Mouse (Mus musculus): ENCODE measurements around the gene Mpeg1.

DNA sequence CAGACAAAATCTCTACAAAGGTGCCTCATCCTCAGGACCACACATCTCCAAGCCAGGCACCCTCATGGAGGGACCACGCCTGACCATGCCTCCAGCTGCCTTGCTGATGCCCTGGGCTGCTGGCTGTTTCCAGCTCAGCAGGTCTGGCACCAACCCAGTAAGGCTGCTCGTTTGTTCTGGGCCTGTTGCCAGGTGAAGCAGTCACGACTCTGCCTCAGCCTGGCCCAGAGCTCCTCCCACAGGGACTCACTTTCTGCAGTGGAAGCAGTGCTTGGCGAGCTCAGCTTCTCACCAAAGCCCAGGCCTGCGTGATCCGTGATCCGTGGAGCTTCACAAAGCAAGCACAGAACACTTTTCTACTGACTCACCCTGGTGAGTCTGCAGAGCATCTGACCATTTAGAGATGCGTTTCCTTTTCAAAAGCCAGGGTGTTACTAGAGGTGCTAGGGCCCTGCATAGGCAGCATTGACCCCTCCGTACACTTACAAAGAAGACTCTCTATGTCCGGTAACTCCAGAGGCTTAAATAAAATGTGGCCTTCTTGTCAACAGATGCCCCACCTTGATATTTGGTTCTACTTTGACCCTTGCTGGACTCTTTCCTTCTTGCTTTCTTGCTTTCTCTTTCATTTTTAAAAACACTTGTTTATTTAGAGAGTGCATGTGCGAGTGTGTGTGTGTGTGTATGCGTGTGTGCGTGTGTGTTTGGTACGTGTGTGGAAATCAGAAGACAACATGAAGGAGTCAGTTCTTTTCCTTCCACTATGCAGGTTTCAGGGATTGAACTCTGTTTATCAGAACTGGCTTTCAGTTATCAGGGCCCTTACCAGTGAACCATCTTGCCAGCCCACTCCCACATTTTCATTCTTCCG is 15.0 kb downstream of the Mpeg1 start:
- no peak for TF ChIP-seq TAL1 (IDR thresholded peaks at IDR 0.05; ENCODE audit: low read length)
- no peak for TF ChIP-seq GATA1 (IDR thresholded peaks at IDR 0.05; ENCODE audit: low read length)
